Comparison of ENCODE assay signal across 8 mouse cellular contexts in genomic region chr2:27915726-27916125, GRCm38 (mm10). TPM values are rescaled to one million over a fixed set of nuclear protein-coding genes. Genes with fewer than 3 reads are reported as not detected.
A peak's percentile ranks its signal among the peaks of the same experiment; 100 is the strongest.
DNase-seq lines count a peak whose midpoint lies in the region; ATAC-seq and TF ChIP-seq lines count a peak whose summit lies in the region.

No protein-coding gene starts in this region.

- ATAC-seq in heart, embryonic 12.5 days (ENCODE audit: insufficient number of reproducible peaks, low FRiP score) = no peak
- peak; percentile 31; the same call in 1 of the 2 replicates for ATAC-seq in kidney, embryonic 16.5 days (ENCODE audit: low FRiP score, low TSS enrichment)

- no peaks in the 10 kb centered on the region for H3K9me3 ChIP-seq in heart, embryonic 12.5 days (replicated peaks)
- H3K9me3 ChIP-seq in kidney, embryonic 16.5 days (ENCODE audit: low read length) = no peaks in the 10 kb centered on the region

- 66% methylated on average over 4 of the region's 4 CpGs for WGBS in heart, embryonic 12.5 days
- WGBS in kidney, embryonic 16.5 days = 59% methylated on average over 4 of the region's 4 CpGs

- no peaks in the 10 kb centered on the region for H3K36me3 ChIP-seq in heart, embryonic 12.5 days
- H3K36me3 ChIP-seq in testis, adult 2 months (ENCODE audit: control insufficient read depth, insufficient read depth, low read length) = no peaks in the 10 kb centered on the region
- H3K36me3 ChIP-seq in kidney, embryonic 16.5 days (ENCODE audit: insufficient read depth, low read length) = no peaks in the 10 kb centered on the region

- DNase-seq in heart, adult 11 months = peak; percentile 84
- no peak for DNase-seq in testis, postnatal 14 days (ENCODE audit: low spot score)
- DNase-seq in frontal cortex, postnatal 25 days (ENCODE audit: low spot score in 2 of 2) = no peak
- DNase-seq in gastrocnemius, adult 18-20 months (ENCODE audit: low spot score) = no peak
- no peak for DNase-seq in ovary, adult 18-20 months (ENCODE audit: low spot score)

- peaks cover 60% of the 10 kb centered on the region for H3K4me1 ChIP-seq in heart, embryonic 12.5 days (replicated peaks)
- no peaks in the 10 kb centered on the region; the same call in 1 of the 2 replicates for H3K4me1 ChIP-seq in testis, adult 2 months (ENCODE audit: control insufficient read depth, insufficient read depth, low read length)
- H3K4me1 ChIP-seq in kidney, embryonic 16.5 days (ENCODE audit: insufficient read depth, low read length) = peaks cover 7% of the 10 kb centered on the region; the same call in 1 of the 2 replicates

- peak; percentile 13; the same call in 1 of the 2 replicates for TF ChIP-seq CTCF in testis, adult 2 months (IDR thresholded peaks at IDR 0.05; ENCODE audit: control insufficient read depth, insufficient read depth, insufficient replicate concordance, low read depth, low read length)

- no peak overlapping the region for H3K27ac ChIP-seq in heart, embryonic 12.5 days (ENCODE audit: poor library complexity, severe bottlenecking)
- H3K27ac ChIP-seq in testis, adult 2 months (ENCODE audit: control insufficient read depth, insufficient read depth, low read depth, low read length) = no peak overlapping the region
- H3K27ac ChIP-seq in kidney, embryonic 16.5 days (ENCODE audit: low read length) = no peak overlapping the region

- H3K27me3 ChIP-seq in heart, embryonic 12.5 days (replicated peaks) = no peaks in the 10 kb centered on the region
- no peaks in the 10 kb centered on the region for H3K27me3 ChIP-seq in testis, adult 2 months (ENCODE audit: control insufficient read depth, insufficient read depth, low read length)
- H3K27me3 ChIP-seq in kidney, embryonic 16.5 days (ENCODE audit: insufficient read depth, low read length) = no peaks in the 10 kb centered on the region

- no peak overlapping the region for H3K4me2 ChIP-seq in heart, embryonic 12.5 days
- no peak overlapping the region for H3K4me2 ChIP-seq in kidney, embryonic 16.5 days (replicated peaks; ENCODE audit: low read depth, low read length)

- H3K9ac ChIP-seq in heart, embryonic 12.5 days = no peak overlapping the region; the same call in 1 of the 2 replicates
- no peak overlapping the region for H3K9ac ChIP-seq in kidney, embryonic 16.5 days (replicated peaks; ENCODE audit: low read length)

- TF ChIP-seq POLR2A in testis, adult 2 months (IDR thresholded peaks at IDR 0.05; ENCODE audit: control insufficient read depth, low read depth, low read length) = no peak

- no peak overlapping the region for H3K4me3 ChIP-seq in heart, embryonic 12.5 days
- H3K4me3 ChIP-seq in testis, adult 2 months (ENCODE audit: control insufficient read depth, low read depth, low read length) = no peak overlapping the region
- no peak overlapping the region for H3K4me3 ChIP-seq in kidney, embryonic 16.5 days (ENCODE audit: low read length)

RNA-seq across cellular contexts. Expression of gene Col5a1, which starts 29.5 kb away (rescaled TPM):
- polyA plus RNA-seq in heart, embryonic 12.5 days (2016; fragmentation: Nextera tagmentation; extraction: Ambion mirVana) = 53.3 and 54.7 TPM in 2 replicates
- polyA plus RNA-seq in testis, adult 2 months (2012; rRNA removed) = 14.2 and 18.6 TPM in 2 replicates
- polyA plus RNA-seq in kidney, embryonic 16.5 days (2015; fragmentation: Nextera tagmentation; extraction: Ambion mirVana) = 50.1 and 55.8 TPM in 2 replicates
- 10 to 100 TPM; 10.5 to 11.2 TPM for total RNA-seq in gastrocnemius, adult 18-20 months (2021)
